ENCODE assay signal across 23 mouse cellular contexts in the genomic region with DNA sequence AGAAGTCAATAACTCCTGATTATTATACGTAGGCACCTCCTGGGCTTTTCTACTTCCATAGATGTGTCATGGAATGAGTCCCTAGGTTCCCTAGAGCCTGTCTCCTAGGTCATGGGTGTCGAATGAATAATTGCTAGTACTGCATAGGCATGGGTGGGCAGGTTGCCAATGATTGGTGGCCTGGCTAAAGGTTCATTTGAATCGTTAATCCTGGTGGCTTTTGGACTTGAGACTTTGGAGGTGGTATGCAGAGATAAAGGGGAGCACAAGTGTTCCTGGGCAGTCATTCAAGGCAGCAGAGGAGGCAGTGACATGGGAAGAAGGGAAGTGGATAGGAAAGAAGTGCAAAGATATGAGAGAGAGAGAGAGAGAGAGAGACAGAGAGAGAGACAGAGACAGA.
DNase-seq lines count a peak whose midpoint lies in the region; ATAC-seq and TF ChIP-seq lines count a peak whose summit lies in the region.
"Had no signal": no experiment of that assay in that cellular context is flagged by ENCODE, and none has a peak within 500 bp of the region (broad histone marks: within the 10 kb centered on the region; RNA-seq: fewer than 3 reads in every experiment).

No protein-coding gene starts in this region.

- no peaks in the 10 kb centered on the region for H3K79me2 ChIP-seq in liver, adult 2 months (ENCODE audit: control insufficient read depth, insufficient read depth, low read length)

- 20% methylated on average over 3 of the region's 3 CpGs for WGBS in liver, adult 2 months
- WGBS in liver, embryonic 12.5 days (ENCODE audit: insufficient replicate concordance): 54% methylated on average over 3 of the region's 3 CpGs

- H3K4me1 ChIP-seq in liver, adult 2 months (ENCODE audit: control insufficient read depth, insufficient read depth, low read length): no peaks in the 10 kb centered on the region; the same call in 1 of the 2 replicates
- no peaks in the 10 kb centered on the region for H3K4me1 ChIP-seq in liver, embryonic 12.5 days
- H3K4me1 ChIP-seq: limb, embryonic 15.5 days had no signal

- TF ChIP-seq CTCF in liver, adult 2 months (IDR thresholded peaks at IDR 0.05; ENCODE audit: low read depth, low read length): no peak

- H3K4me3 ChIP-seq in liver, adult 2 months (ENCODE audit: insufficient read depth, low read depth, low read length): no peak overlapping the region
- no peak overlapping the region for H3K4me3 ChIP-seq in liver, embryonic 12.5 days
- H3K4me3 ChIP-seq: gastrocnemius, adult 2 months; limb, embryonic 10.5 days; limb, embryonic 15.5 days; midbrain, embryonic 12.5 days; neural tube, embryonic 13.5 days had no signal

- peak; percentile 15 to 26 for DNase-seq in cerebellum, postnatal 14 days
- no peak for DNase-seq in cerebellum, adult 18-20 months
- DNase-seq in liver, adult 2 months (ENCODE audit: extremely low read depth, low read depth, low spot score): peak; percentile 43
- peak; percentile 15 to 37 for DNase-seq in kidney, adult 8-10 months
- peak; percentile 13 for DNase-seq in kidney, postnatal 14 days
- no peak for DNase-seq in frontal cortex, postnatal 10 days (ENCODE audit: low spot score in 2 of 2)
- no peak for DNase-seq in thymus, postnatal 4 days
- DNase-seq: adrenal gland, adult 8-10 months; cerebellum, adult 11 months; gastrocnemius, adult 2 months; gastrocnemius, postnatal 36 days; heart, adult 18-20 months; heart, postnatal 4 days; layer of hippocampus, adult 9-11 months; lung, postnatal 36 days had no signal

- no peak for ATAC-seq in liver, embryonic 12.5 days
- ATAC-seq: forebrain, embryonic 14.5 days had no signal

- H3K9ac ChIP-seq in liver, adult 2 months (ENCODE audit: low read depth, low read length): no peak overlapping the region
- H3K9ac ChIP-seq in liver, embryonic 12.5 days: no peak overlapping the region
- H3K9ac ChIP-seq: hindbrain, embryonic 14.5 days; limb, embryonic 15.5 days; midbrain, embryonic 12.5 days; neural tube, embryonic 13.5 days had no signal

- no peaks in the 10 kb centered on the region for H3K36me3 ChIP-seq in liver, adult 2 months (ENCODE audit: control insufficient read depth, insufficient read depth, low read length)
- no peaks in the 10 kb centered on the region for H3K36me3 ChIP-seq in liver, embryonic 12.5 days
- H3K36me3 ChIP-seq: limb, embryonic 10.5 days; limb, embryonic 15.5 days; midbrain, embryonic 12.5 days; neural tube, embryonic 13.5 days had no signal

- no peak overlapping the region for H3K27ac ChIP-seq in liver, adult 2 months (replicated peaks; ENCODE audit: insufficient read depth, low read depth, low read length)
- H3K27ac ChIP-seq in liver, embryonic 12.5 days: no peak overlapping the region
- H3K27ac ChIP-seq: gastrocnemius, adult 2 months; hindbrain, embryonic 14.5 days; limb, embryonic 10.5 days; limb, embryonic 15.5 days; midbrain, embryonic 12.5 days; neural tube, embryonic 13.5 days had no signal

- no peaks in the 10 kb centered on the region for H3K27me3 ChIP-seq in liver, adult 2 months (ENCODE audit: control insufficient read depth, insufficient read depth, low read length)
- H3K27me3 ChIP-seq in liver, embryonic 12.5 days (replicated peaks): no peaks in the 10 kb centered on the region
- H3K27me3 ChIP-seq: limb, embryonic 15.5 days; midbrain, embryonic 12.5 days; neural tube, embryonic 13.5 days had no signal

- no peak for TF ChIP-seq POLR2A in liver, adult 2 months (IDR thresholded peaks at IDR 0.05; ENCODE audit: extremely low read depth, insufficient read depth, low read length)

- H3K4me2 ChIP-seq in liver, embryonic 12.5 days: no peak overlapping the region
- H3K4me2 ChIP-seq: heart, embryonic 11.5 days; hindbrain, embryonic 14.5 days; limb, embryonic 15.5 days; midbrain, embryonic 12.5 days; neural tube, embryonic 13.5 days had no signal

- H3K9me3 ChIP-seq in liver, embryonic 12.5 days (replicated peaks): no peaks in the 10 kb centered on the region
- H3K9me3 ChIP-seq: limb, embryonic 10.5 days; limb, embryonic 15.5 days; midbrain, embryonic 12.5 days; neural tube, embryonic 13.5 days had no signal

Comparison
In these comparisons a context has a peak if more than half of its experiments do, and no peak if none do; other contexts are left out.
1. DNase-seq: peak in cerebellum, postnatal 14 days (2 of 2), liver, adult 2 months (single experiment), kidney, adult 8-10 months (2 of 2) and kidney, postnatal 14 days (single experiment); none in cerebellum, adult 18-20 months (0 of 2), frontal cortex, postnatal 10 days (0 of 2) and thymus, postnatal 4 days (single experiment).